Comparison of ENCODE assay signal across 8 mouse cellular contexts in the genomic region with DNA sequence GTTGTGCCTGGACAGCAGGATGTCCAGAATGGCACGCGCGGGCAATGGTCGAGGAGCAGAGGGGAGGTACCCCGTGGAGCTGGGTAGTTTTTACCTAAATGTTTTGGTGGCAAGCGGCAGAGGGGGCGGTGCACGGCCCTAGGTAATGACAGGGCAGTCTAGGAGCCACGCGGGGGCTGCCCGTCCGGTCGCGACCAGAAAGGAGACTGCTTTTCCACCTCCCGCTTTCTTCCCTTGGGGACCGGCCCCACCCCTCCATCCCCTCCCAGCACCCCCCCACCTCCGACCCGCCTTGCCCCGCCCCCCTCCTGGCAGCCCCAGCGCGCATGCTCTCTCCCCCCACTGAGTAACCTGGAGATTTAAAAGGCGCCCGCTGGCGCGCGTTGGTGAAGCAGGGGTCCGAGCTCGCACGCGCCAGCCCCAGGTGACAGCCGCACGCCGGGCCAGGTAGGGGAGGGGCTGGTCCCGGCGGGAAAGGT. TPM values are rescaled to one million over a fixed set of nuclear protein-coding genes. Genes with fewer than 3 reads are reported as not detected.
DNase-seq lines count a peak whose midpoint lies in the region; ATAC-seq and TF ChIP-seq lines count a peak whose summit lies in the region.

A gene (plus strand): TSS at position 362 of the 479 bp plus-strand sequence.

- peak within 1 kb of the TSS; percentile 80 for H3K9ac ChIP-seq in forebrain, embryonic 13.5 days
- peak within 1 kb of the TSS; percentile 67 for H3K9ac ChIP-seq in intestine, embryonic 16.5 days (ENCODE audit: low read depth, low read length)
- H3K9ac ChIP-seq in liver, postnatal 0 days (replicated peaks) = peak within 1 kb of the TSS; percentile 67
- H3K9ac ChIP-seq in stomach, embryonic 14.5 days (replicated peaks; ENCODE audit: low read depth, low read length) = peak within 1 kb of the TSS; percentile 34; the same call in 1 of the 2 replicates

- no peaks in the 10 kb centered on the region for H3K9me3 ChIP-seq in forebrain, embryonic 13.5 days (replicated peaks)
- no peaks in the 10 kb centered on the region for H3K9me3 ChIP-seq in intestine, embryonic 16.5 days (ENCODE audit: control insufficient read depth, low read length)
- H3K9me3 ChIP-seq in liver, postnatal 0 days (ENCODE audit: low read length) = no peaks in the 10 kb centered on the region
- H3K9me3 ChIP-seq in stomach, embryonic 14.5 days (ENCODE audit: control insufficient read depth, low read depth, low read length) = no peaks in the 10 kb centered on the region

- ATAC-seq in forebrain, embryonic 13.5 days = peak; percentile 65
- peak; percentile 69 for ATAC-seq in intestine, embryonic 16.5 days
- ATAC-seq in liver, postnatal 0 days = peak; percentile 56
- peak; percentile 77; the same call in 1 of the 2 replicates for ATAC-seq in stomach, embryonic 14.5 days (ENCODE audit: insufficient number of reproducible peaks, insufficient read depth, low FRiP score, low read depth)

- WGBS in forebrain, embryonic 13.5 days = 0% methylated on average over 30 of the region's 35 CpGs
- under 1% methylated on average over 33 of the region's 35 CpGs for WGBS in intestine, embryonic 16.5 days
- under 1% methylated on average over 25 of the region's 35 CpGs for WGBS in liver, postnatal 0 days (ENCODE audit: insufficient replicate concordance)
- WGBS in stomach, embryonic 14.5 days = under 1% methylated on average over 35 of the region's 35 CpGs

- H3K4me2 ChIP-seq in forebrain, embryonic 13.5 days = peak within 1 kb of the TSS; percentile 98
- H3K4me2 ChIP-seq in intestine, embryonic 16.5 days (ENCODE audit: low read depth, low read length) = peak within 1 kb of the TSS; percentile 99
- peak within 1 kb of the TSS; percentile 97 for H3K4me2 ChIP-seq in liver, postnatal 0 days (ENCODE audit: low read depth, low read length)
- peak within 1 kb of the TSS; percentile 88 for H3K4me2 ChIP-seq in stomach, embryonic 14.5 days (replicated peaks; ENCODE audit: low read depth, low read length)

- H3K4me1 ChIP-seq in forebrain, embryonic 13.5 days = peaks cover 16% of the 10 kb centered on the region
- peaks cover 4% of the 10 kb centered on the region for H3K4me1 ChIP-seq in intestine, embryonic 16.5 days (ENCODE audit: control insufficient read depth, insufficient read depth, low read length)
- H3K4me1 ChIP-seq in liver, postnatal 0 days (ENCODE audit: insufficient read depth) = peaks cover 16% of the 10 kb centered on the region
- no peaks in the 10 kb centered on the region for H3K4me1 ChIP-seq in stomach, embryonic 14.5 days (ENCODE audit: control insufficient read depth, insufficient read depth, low read length)

- DNase-seq in cerebellum, postnatal 10 days = peak; percentile 34 to 45
- no peak for DNase-seq in cerebellum, adult 9-10 months
- DNase-seq in ZHBTc4 (ENCODE audit: low read depth, low spot score) = peak; percentile 80
- peak; percentile 65 for DNase-seq in liver, postnatal 0 days
- no peak for DNase-seq in frontal cortex, postnatal 14 days (ENCODE audit: low spot score in 2 of 2)

- no peaks in the 10 kb centered on the region for H3K36me3 ChIP-seq in forebrain, embryonic 13.5 days (ENCODE audit: poor library complexity, severe bottlenecking)
- no peaks in the 10 kb centered on the region for H3K36me3 ChIP-seq in intestine, embryonic 16.5 days (ENCODE audit: control insufficient read depth, insufficient read depth, low read length)
- no peaks in the 10 kb centered on the region for H3K36me3 ChIP-seq in liver, postnatal 0 days (replicated peaks; ENCODE audit: insufficient read depth, low read length)
- H3K36me3 ChIP-seq in stomach, embryonic 14.5 days (ENCODE audit: control insufficient read depth, insufficient read depth, low read length) = no peaks in the 10 kb centered on the region

- no peak for TF ChIP-seq CTCF in liver, postnatal 0 days (IDR thresholded peaks at IDR 0.05; ENCODE audit: low read depth)

- TF ChIP-seq EP300 in liver, postnatal 0 days (IDR thresholded peaks at IDR 0.05; ENCODE audit: low read depth) = no peak

- H3K4me3 ChIP-seq in forebrain, embryonic 13.5 days = peak within 1 kb of the TSS; percentile 91
- H3K4me3 ChIP-seq in intestine, embryonic 16.5 days (ENCODE audit: low read length) = peak within 1 kb of the TSS; percentile 72
- peak within 1 kb of the TSS; percentile 72 for H3K4me3 ChIP-seq in liver, postnatal 0 days (ENCODE audit: low read depth, low read length)
- peak within 1 kb of the TSS; percentile 65 for H3K4me3 ChIP-seq in stomach, embryonic 14.5 days (ENCODE audit: low read depth, low read length)

- H3K27ac ChIP-seq in forebrain, embryonic 13.5 days = no peak within 1 kb of the TSS
- H3K27ac ChIP-seq in intestine, embryonic 16.5 days (ENCODE audit: low read length) = no peak within 1 kb of the TSS
- H3K27ac ChIP-seq in liver, postnatal 0 days (ENCODE audit: low read depth) = peak within 1 kb of the TSS; percentile 67
- no peak within 1 kb of the TSS for H3K27ac ChIP-seq in stomach, embryonic 14.5 days (ENCODE audit: low read length)

- peaks cover 34% of the 10 kb centered on the region for H3K27me3 ChIP-seq in forebrain, embryonic 13.5 days
- H3K27me3 ChIP-seq in intestine, embryonic 16.5 days (replicated peaks; ENCODE audit: control insufficient read depth, insufficient read depth, low read length) = peaks cover 21% of the 10 kb centered on the region; the same call in 1 of the 2 replicates
- H3K27me3 ChIP-seq in liver, postnatal 0 days (ENCODE audit: insufficient read depth, low read length) = peaks cover 17% of the 10 kb centered on the region
- 0 out of 2 replicates have a peak, but pooled peaks cover 7% of the 10 kb centered on the region for H3K27me3 ChIP-seq in stomach, embryonic 14.5 days (ENCODE audit: control insufficient read depth, insufficient read depth, low read length)

RNA-seq across cellular contexts. Expression of the gene that starts here (rescaled TPM):
- 2.6 and 2.9 TPM in 2 replicates for polyA plus RNA-seq in forebrain, embryonic 13.5 days (2015; fragmentation: Nextera tagmentation; extraction: Ambion mirVana)
- polyA plus RNA-seq in intestine, embryonic 16.5 days (2015; fragmentation: Nextera tagmentation; extraction: Ambion mirVana) = 2.5 and 2.9 TPM in 2 replicates
- polyA plus RNA-seq in liver, postnatal 0 days (2015; fragmentation: Nextera tagmentation; extraction: Ambion mirVana) = 4.3 and 6.0 TPM in 2 replicates
- 3.8 and 4.7 TPM in 2 replicates for polyA plus RNA-seq in stomach, embryonic 14.5 days (2014; fragmentation: Nextera tagmentation; extraction: Ambion mirVana)

Comparison
In these comparisons a context has a peak if more than half of its experiments do, and no peak if none do; other contexts are left out.
1. DNase-seq: peak in cerebellum, postnatal 10 days (2 of 2), ZHBTc4 (single experiment) and liver, postnatal 0 days (single experiment); none in cerebellum, adult 9-10 months (single experiment) and frontal cortex, postnatal 14 days (0 of 2).
2. Peak in every context shown above with its lines, with median percentiles within 50 percentile points of each other: ATAC-seq, H3K4me2 ChIP-seq, H3K4me3 ChIP-seq and H3K9ac ChIP-seq.